Mouse (Mus musculus) megakaryocyte, embryonic 14.5 days (primary cell): ENCODE measurements around the gene Ccl28.
"Not testable (repeated sequence)": the region's sequence is repeated elsewhere in the genome, so short reads cannot be mapped to it uniquely, and the experiment has no call there.

Experiments
- FLI1 ChIP-seq: IDR thresholded peaks from 2 replicates; pipeline ENCODE4 v1.6.1; 2012; ENCODE audit warnings: low read length, inconsistent platforms, mixed read lengths
- GATA1 ChIP-seq: IDR thresholded peaks from 3 replicates; pipeline ENCODE4 v1.6.1; 2012; ENCODE audit warnings: mixed read lengths, low read length, inconsistent platforms, borderline replicate concordance

DNA sequence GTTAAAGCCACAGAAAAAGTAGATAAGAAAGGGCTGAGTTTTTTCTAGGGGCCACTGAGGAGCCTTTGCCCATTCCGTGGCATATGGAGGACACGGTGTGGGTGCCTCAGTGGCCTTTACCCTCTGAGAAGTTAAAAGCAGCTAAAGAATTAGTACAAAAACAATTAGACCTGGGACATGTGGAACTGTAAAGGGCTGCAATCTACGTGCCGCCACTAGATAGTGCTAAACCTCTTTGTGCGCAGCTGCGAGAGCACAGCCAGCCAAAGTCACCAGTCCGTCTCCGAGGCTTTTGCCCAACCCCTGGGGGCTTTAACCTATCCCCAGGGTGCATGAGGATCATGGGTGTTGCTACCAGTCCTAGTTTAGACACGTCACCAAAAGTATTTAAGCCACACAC is 37.8 kb downstream of the Ccl28 start:
- not testable (repeated sequence) for TF ChIP-seq GATA1, FLI1
